ENCODE assay signal across 24 mouse cellular contexts in the genomic region with DNA sequence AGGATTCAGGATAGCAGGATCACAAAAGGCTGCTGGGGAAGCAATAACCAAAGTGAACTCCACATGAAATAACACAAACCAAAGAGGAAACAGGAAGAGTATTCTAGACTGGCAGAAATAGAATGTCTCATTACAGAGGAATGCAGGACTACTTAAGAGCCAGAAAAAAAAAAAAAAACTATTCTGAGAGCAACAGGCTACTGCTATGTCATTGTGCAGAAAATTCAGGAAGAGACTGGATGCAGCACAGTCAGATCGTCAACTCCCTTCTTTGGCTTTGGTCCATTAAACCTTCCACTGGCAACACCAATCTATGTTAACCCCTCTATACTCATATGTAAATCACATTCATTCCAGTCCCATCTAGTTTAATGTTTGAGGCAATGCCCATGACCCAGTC. TPM values are rescaled to one million over a fixed set of nuclear protein-coding genes. Genes with fewer than 3 reads are reported as not detected.
A peak's percentile ranks its signal among the peaks of the same experiment; 100 is the strongest.
DNase-seq lines count a peak whose midpoint lies in the region; ATAC-seq and TF ChIP-seq lines count a peak whose summit lies in the region.
"Had no signal": no experiment of that assay in that cellular context is flagged by ENCODE, and none has a peak within 500 bp of the region (broad histone marks: within the 10 kb centered on the region; RNA-seq: fewer than 3 reads in every experiment).

No protein-coding gene starts in this region.

- H3K4me3 ChIP-seq in heart, embryonic 14.5 days (ENCODE audit: control insufficient read depth in 1 of 2, insufficient read depth in 1 of 2, low read depth in 1 of 2, low read length in 2 of 2): no peak overlapping the region
- H3K4me3 ChIP-seq in lung, embryonic 14.5 days (ENCODE audit: low read depth, low read length): no peak overlapping the region
- H3K4me3 ChIP-seq in embryonic fibroblast, embryonic 13.5 days (ENCODE audit: insufficient read depth, low read length): no peak overlapping the region
- H3K4me3 ChIP-seq: forebrain, embryonic 12.5 days; hindbrain, embryonic 10.5 days; limb, embryonic 13.5 days; liver, embryonic 13.5 days; stomach, embryonic 15.5 days had no signal

- TF ChIP-seq POLR2A in embryonic fibroblast, embryonic 13.5 days (IDR thresholded peaks at IDR 0.05; ENCODE audit: low read depth, low read length): no peak

- H3K4me1 ChIP-seq in heart, embryonic 14.5 days (ENCODE audit: control insufficient read depth in 2 of 2, insufficient read depth in 2 of 2, low read length in 2 of 2): peaks cover 0 to 8% of the 10 kb centered on the region in 2 experiments; a peak in 2 of 4 replicates
- no peaks in the 10 kb centered on the region for H3K4me1 ChIP-seq in lung, embryonic 14.5 days (ENCODE audit: insufficient read depth)
- H3K4me1 ChIP-seq in embryonic fibroblast, embryonic 13.5 days (ENCODE audit: control insufficient read depth, insufficient read depth, low read length): peaks cover 14% of the 10 kb centered on the region
- H3K4me1 ChIP-seq: forebrain, embryonic 12.5 days; hindbrain, embryonic 10.5 days; limb, embryonic 13.5 days; liver, embryonic 13.5 days; stomach, embryonic 15.5 days had no signal

- 30% methylated on average over 1 of the region's 1 CpGs for WGBS in heart, embryonic 14.5 days
- 21% methylated on average over 1 of the region's 1 CpGs for whole genome bisulfite sequencing in lung, embryonic 14.5 days

- no peak for TF ChIP-seq CTCF in lung, embryonic 14.5 days (IDR thresholded peaks at IDR 0.05; ENCODE audit: low read depth)
- no peak for TF ChIP-seq CTCF in embryonic fibroblast, embryonic 13.5 days (IDR thresholded peaks at IDR 0.05; ENCODE audit: borderline replicate concordance, insufficient read depth, low read length)

- no peaks in the 10 kb centered on the region for H3K36me3 ChIP-seq in heart, embryonic 14.5 days (ENCODE audit: control insufficient read depth, insufficient read depth, low read length)
- no peaks in the 10 kb centered on the region for H3K36me3 ChIP-seq in lung, embryonic 14.5 days (ENCODE audit: insufficient read depth)
- H3K36me3 ChIP-seq: forebrain, embryonic 12.5 days; hindbrain, embryonic 10.5 days; limb, embryonic 13.5 days; liver, embryonic 13.5 days; stomach, embryonic 15.5 days had no signal

- no peak for DNase-seq in heart, postnatal 4 days
- DNase-seq in lung, embryonic 14.5 days: peak; percentile 36
- DNase-seq in lung, postnatal 25 days (ENCODE audit: low spot score): no peak
- peak; percentile 2 for DNase-seq in ES-CJ7 (ENCODE audit: low read depth, low spot score)
- DNase-seq: adrenal gland, postnatal 36 days; cerebellum, adult 11-12 months; cerebellum, postnatal 14 days; embryo, embryonic 11 days; gastrocnemius, postnatal 10 days; heart, adult 11 months; kidney, adult 2 months; kidney, postnatal 4 days; liver, embryonic 13.5 days; retina, postnatal 1 day; thymus, adult 18-20 months; thymus, postnatal 4 days had no signal

- H3K9me3 ChIP-seq in heart, embryonic 14.5 days (ENCODE audit: control insufficient read depth, low read length): no peaks in the 10 kb centered on the region
- H3K9me3 ChIP-seq in lung, embryonic 14.5 days (ENCODE audit: low read depth, low read length): no peaks in the 10 kb centered on the region
- H3K9me3 ChIP-seq: forebrain, embryonic 12.5 days; limb, embryonic 13.5 days; liver, embryonic 13.5 days; stomach, embryonic 15.5 days had no signal

- no peak overlapping the region for H3K9ac ChIP-seq in heart, embryonic 14.5 days (ENCODE audit: low read length)
- no peak overlapping the region for H3K9ac ChIP-seq in lung, embryonic 14.5 days
- H3K9ac ChIP-seq: forebrain, embryonic 12.5 days; limb, embryonic 13.5 days; liver, embryonic 13.5 days; stomach, embryonic 15.5 days had no signal

- H3K4me2 ChIP-seq in heart, embryonic 14.5 days (ENCODE audit: low read length): no peak overlapping the region
- no peak overlapping the region for H3K4me2 ChIP-seq in lung, embryonic 14.5 days
- H3K4me2 ChIP-seq: forebrain, embryonic 12.5 days; limb, embryonic 13.5 days; liver, embryonic 13.5 days; midbrain, embryonic 11.5 days; stomach, embryonic 15.5 days had no signal

- peak overlapping the region; percentile 1 to 53; a peak in 2 of 4 replicates for H3K27ac ChIP-seq in heart, embryonic 14.5 days (replicated peaks in 1 of 2; ENCODE audit: control insufficient read depth in 1 of 2, insufficient read depth in 1 of 2, low read depth in 2 of 2, low read length in 2 of 2)
- no peak overlapping the region for H3K27ac ChIP-seq in lung, embryonic 14.5 days (ENCODE audit: low read depth)
- H3K27ac ChIP-seq in embryonic fibroblast, embryonic 13.5 days (ENCODE audit: insufficient read depth, low read length): peak overlapping the region; percentile 73
- H3K27ac ChIP-seq: forebrain, embryonic 12.5 days; hindbrain, embryonic 10.5 days; limb, embryonic 13.5 days; liver, embryonic 13.5 days; stomach, embryonic 15.5 days had no signal

- no peaks in the 10 kb centered on the region for H3K27me3 ChIP-seq in heart, embryonic 14.5 days (ENCODE audit: control insufficient read depth, insufficient read depth, low read length)
- H3K27me3 ChIP-seq in lung, embryonic 14.5 days (ENCODE audit: insufficient read depth, low read length): no peaks in the 10 kb centered on the region
- H3K27me3 ChIP-seq: forebrain, embryonic 12.5 days; limb, embryonic 13.5 days; liver, embryonic 13.5 days; stomach, embryonic 15.5 days had no signal

- ATAC-seq in heart, embryonic 14.5 days (ENCODE audit: insufficient number of reproducible peaks, insufficient read depth, low FRiP score, low read depth): peak; percentile 35; the same call in 1 of the 2 replicates
- ATAC-seq in lung, embryonic 14.5 days (ENCODE audit: insufficient read depth): no peak; the same call in 1 of the 2 replicates
- no peak for ATAC-seq in erythroid progenitor cell, adult 5-6 weeks (replicated peaks; ENCODE audit: low FRiP score, poor library complexity, severe bottlenecking)

RNA-seq across cellular contexts. Expression of gene Tbl1x, which starts 20.7 kb away (rescaled TPM):
- 62.7 and 64.4 TPM in 2 replicates for polyA plus RNA-seq in heart, embryonic 14.5 days (2014; fragmentation: Nextera tagmentation; extraction: Ambion mirVana)
- 10 to 100 TPM; 75.2 to 75.9 TPM for total RNA-seq in heart, postnatal 4 days (2021)
- polyA plus RNA-seq in lung, embryonic 14.5 days (2014; fragmentation: Nextera tagmentation; extraction: Ambion mirVana): 82.8 and 83.0 TPM in 2 replicates
- polyA plus RNA-seq in embryonic fibroblast, embryonic 13.5 days (2011; ENCODE audit: insufficient read length, low read depth, missing spikeins): 91.5 and 98.7 TPM in 2 replicates
- total RNA-seq in erythroid progenitor cell, adult 5-6 weeks (2015; ENCODE audit: low replicate concordance): 17.2 and 20.2 TPM in 2 replicates
- total RNA-seq in erythroid progenitor cell, adult 5-6 weeks (2017; ENCODE audit: low replicate concordance): 8.3 and 9.4 TPM in 2 replicates

Comparison
In these comparisons a context has a peak if more than half of its experiments do, and no peak if none do; other contexts are left out.
1. DNase-seq: peak in lung, embryonic 14.5 days (single experiment) and ES-CJ7 (single experiment); none in heart, postnatal 4 days (single experiment) and lung, postnatal 25 days (single experiment).